Mouse (Mus musculus): Measurements from ENCODE around the gene Lbh. TPM values are rescaled to one million over a fixed set of nuclear protein-coding genes. Genes with fewer than 3 reads are reported as not detected.

The Lbh gene
- polyA plus RNA-seq, 2 experiments: 0.85 to 6.2 TPM

- H3K4me2 ChIP-seq (ENCODE audit: low read depth): no peak overlapping the region
- H3K9ac ChIP-seq (replicated peaks): no peak overlapping the region
- H3K4me3 ChIP-seq (ENCODE audit: insufficient read depth in 1 of 2, low read depth in 2 of 2, low read length in 2 of 2): no peak overlapping the region
- H3K27me3 ChIP-seq (ENCODE audit: control insufficient read depth, insufficient read depth, low read length): no peaks in the 10 kb centered on the region
- DNase-seq (ENCODE audit: low read depth in 3 of 3, low spot score in 3 of 3) (peak; percentile 4 to 25 (median 22)), ATAC-seq (ENCODE audit: insufficient read depth) (no peak)
- H3K27ac ChIP-seq: no peak overlapping the region
- no peaks in the 10 kb centered on the region for H3K4me1 ChIP-seq (replicated peaks; ENCODE audit: control insufficient read depth in 2 of 2, insufficient read depth in 2 of 2, low read length in 1 of 2)
- WGBS (ENCODE audit: insufficient replicate concordance): 23% methylated on average over 20 of the region's 20 CpGs
- H3K9me3 ChIP-seq (ENCODE audit: control insufficient read depth, low read length): no peaks in the 10 kb centered on the region
- H3K36me3 ChIP-seq (replicated peaks; ENCODE audit: control insufficient read depth, insufficient read depth, low read depth): no peaks in the 10 kb centered on the region
- peak; percentile 60 for TF ChIP-seq CTCF (IDR thresholded peaks at IDR 0.05; ENCODE audit: low read depth)
- no peak for TF ChIP-seq EP300 (IDR thresholded peaks at IDR 0.05; ENCODE audit: low read depth)
Measured at GRCm38 (mm10) chr17:72889556-72890397, 28.3 kb upstream of the Lbh start.

GRCm38 (mm10) chr17:72890398-72890898 is 27.7 kb upstream of the Lbh start:
- Histone ChIP-seq H3K4me2 (ENCODE audit: low read depth) (no peak overlapping the region), H3K36me3 (replicated peaks; ENCODE audit: control insufficient read depth, insufficient read depth, low read depth) (no peaks in the 10 kb centered on the region), H3K27ac (no peak overlapping the region), H3K9me3 (ENCODE audit: control insufficient read depth, low read length) (no peaks in the 10 kb centered on the region), H3K9ac (replicated peaks) (no peak overlapping the region), H3K4me1 (replicated peaks; ENCODE audit: control insufficient read depth in 2 of 2, insufficient read depth in 2 of 2, low read length in 1 of 2) (no peaks in the 10 kb centered on the region), H3K27me3 (ENCODE audit: control insufficient read depth, insufficient read depth, low read length) (no peaks in the 10 kb centered on the region), H3K4me3 (ENCODE audit: insufficient read depth in 1 of 2, low read depth in 2 of 2, low read length in 2 of 2) (no peak overlapping the region)
- TF ChIP-seq EP300 (IDR thresholded peaks at IDR 0.05; ENCODE audit: low read depth) (no peak), CTCF (IDR thresholded peaks at IDR 0.05; ENCODE audit: low read depth) (no peak)
- no peak for ATAC-seq (ENCODE audit: insufficient read depth)
- no peak for DNase-seq (ENCODE audit: low read depth in 3 of 3, low spot score in 3 of 3)
- WGBS (ENCODE audit: insufficient replicate concordance): 62% methylated on average over 8 of the region's 8 CpGs

GRCm38 (mm10) chr17:72891556-72891955 is 26.5 kb upstream of the Lbh start:
- 62% methylated on average over 6 of the region's 6 CpGs for WGBS (ENCODE audit: insufficient replicate concordance)
- DNase-seq (ENCODE audit: low read depth in 3 of 3, low spot score in 3 of 3) (no peak), ATAC-seq (ENCODE audit: insufficient read depth) (no peak)
- Histone ChIP-seq H3K4me3 (ENCODE audit: insufficient read depth in 1 of 2, low read depth in 2 of 2, low read length in 2 of 2) (no peak overlapping the region), H3K27ac (no peak overlapping the region), H3K9me3 (ENCODE audit: control insufficient read depth, low read length) (no peaks in the 10 kb centered on the region), H3K9ac (replicated peaks) (no peak overlapping the region), H3K4me2 (ENCODE audit: low read depth) (no peak overlapping the region), H3K27me3 (ENCODE audit: control insufficient read depth, insufficient read depth, low read length) (no peaks in the 10 kb centered on the region), H3K36me3 (replicated peaks; ENCODE audit: control insufficient read depth, insufficient read depth, low read depth) (no peaks in the 10 kb centered on the region), H3K4me1 (replicated peaks; ENCODE audit: control insufficient read depth in 2 of 2, insufficient read depth in 2 of 2, low read length in 1 of 2) (no peaks in the 10 kb centered on the region)
- TF ChIP-seq CTCF (IDR thresholded peaks at IDR 0.05; ENCODE audit: low read depth): no peak
- TF ChIP-seq EP300 (IDR thresholded peaks at IDR 0.05; ENCODE audit: low read depth): no peak

- ATAC-seq (ENCODE audit: insufficient read depth): no peak
- H3K27me3 ChIP-seq (ENCODE audit: control insufficient read depth, insufficient read depth, low read length): no peaks in the 10 kb centered on the region
- no peak overlapping the region for H3K4me2 ChIP-seq (ENCODE audit: low read depth)
- H3K9ac ChIP-seq (replicated peaks): no peak overlapping the region
- H3K4me3 ChIP-seq (ENCODE audit: insufficient read depth in 1 of 2, low read depth in 2 of 2, low read length in 2 of 2): no peak overlapping the region
- TF ChIP-seq EP300 (IDR thresholded peaks at IDR 0.05; ENCODE audit: low read depth) (no peak), CTCF (IDR thresholded peaks at IDR 0.05; ENCODE audit: low read depth) (no peak)
- H3K4me1 ChIP-seq (replicated peaks; ENCODE audit: control insufficient read depth in 2 of 2, insufficient read depth in 2 of 2, low read length in 1 of 2): no peaks in the 10 kb centered on the region
- WGBS (ENCODE audit: insufficient replicate concordance): 64% methylated on average over 3 of the region's 3 CpGs
- no peak for DNase-seq (ENCODE audit: low read depth in 3 of 3, low spot score in 3 of 3)
- no peaks in the 10 kb centered on the region for H3K9me3 ChIP-seq (ENCODE audit: control insufficient read depth, low read length)
- H3K27ac ChIP-seq: no peak overlapping the region
- no peaks in the 10 kb centered on the region for H3K36me3 ChIP-seq (replicated peaks; ENCODE audit: control insufficient read depth, insufficient read depth, low read depth)
Measured at GRCm38 (mm10) chr17:72895506-72895905, 22.6 kb upstream of the Lbh start.

- DNase-seq (ENCODE audit: low read depth in 3 of 3, low spot score in 3 of 3): no peak
- no peaks in the 10 kb centered on the region for H3K36me3 ChIP-seq (replicated peaks; ENCODE audit: control insufficient read depth, insufficient read depth, low read depth)
- no peak overlapping the region for H3K4me2 ChIP-seq (ENCODE audit: low read depth)
- no peak overlapping the region for H3K27ac ChIP-seq
- H3K9me3 ChIP-seq (ENCODE audit: control insufficient read depth, low read length): no peaks in the 10 kb centered on the region
- H3K4me1 ChIP-seq (replicated peaks; ENCODE audit: control insufficient read depth in 2 of 2, insufficient read depth in 2 of 2, low read length in 1 of 2): no peaks in the 10 kb centered on the region
- no peak overlapping the region for H3K9ac ChIP-seq (replicated peaks)
- H3K4me3 ChIP-seq (ENCODE audit: insufficient read depth in 1 of 2, low read depth in 2 of 2, low read length in 2 of 2): no peak overlapping the region
- WGBS (ENCODE audit: insufficient replicate concordance): 63% methylated on average over 7 of the region's 7 CpGs
- no peak for ATAC-seq (ENCODE audit: insufficient read depth)
- TF ChIP-seq EP300 (IDR thresholded peaks at IDR 0.05; ENCODE audit: low read depth) (no peak), CTCF (IDR thresholded peaks at IDR 0.05; ENCODE audit: low read depth) (no peak)
- H3K27me3 ChIP-seq (ENCODE audit: control insufficient read depth, insufficient read depth, low read length): no peaks in the 10 kb centered on the region
Measured at GRCm38 (mm10) chr17:72897076-72897475, 21.0 kb upstream of the Lbh start.
